Mouse (Mus musculus) cerebellum, adult 11 months (tissue): ENCODE measurements at regions not wholly inside any gene's neighbourhood (a gene's known extent, or its start where the extent isn't known, plus 50 kb on each side); places are given as distances from the start of the nearest gene placed in this dataset.

Experiments used
- DNase-seq: peaks from one replicate; pipeline ENCODE4 v3.0.0; 2022

DNA sequence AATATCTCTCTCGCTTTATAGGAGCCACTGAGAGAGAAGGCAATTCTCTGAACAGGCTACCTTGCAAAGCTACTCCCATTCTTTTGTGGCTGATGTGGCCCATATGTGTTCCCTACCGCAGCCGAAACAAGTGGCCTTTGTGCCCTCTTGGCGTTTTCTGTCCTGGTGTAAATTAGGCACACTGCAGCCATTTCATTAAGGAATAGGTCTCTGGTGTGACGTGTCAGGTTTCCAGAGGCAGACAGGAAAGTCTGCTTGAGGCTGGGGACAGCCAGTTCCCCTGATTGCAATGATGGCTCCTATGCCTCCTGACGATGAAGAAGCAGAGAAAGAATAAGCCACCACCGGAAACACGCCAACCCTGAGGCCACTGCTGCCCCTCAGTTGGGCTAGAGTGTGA is 59.3 kb upstream of the Bcor start:
- DNase-seq: no peak

DNA sequence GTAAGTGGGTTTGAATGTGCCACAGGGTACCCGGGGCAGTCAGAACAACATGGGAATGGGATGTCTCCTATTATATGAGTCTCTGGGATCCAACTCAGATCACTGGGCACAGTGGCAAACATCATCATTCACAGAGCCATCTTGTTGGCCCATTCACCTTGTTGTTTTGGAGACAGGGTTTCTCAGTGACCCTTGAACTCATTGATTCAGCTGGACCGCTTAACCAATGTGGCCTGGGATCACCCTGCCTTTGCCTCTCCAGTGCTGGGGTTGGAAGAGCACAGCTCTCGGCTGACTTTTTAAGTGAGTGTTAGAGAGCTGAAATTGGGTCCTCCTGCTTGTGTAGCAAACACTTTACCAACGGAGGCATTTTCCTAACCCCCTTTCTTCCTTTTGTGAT is 64.2 kb upstream of the Bcor start:
- no peak for DNase-seq

DNA sequence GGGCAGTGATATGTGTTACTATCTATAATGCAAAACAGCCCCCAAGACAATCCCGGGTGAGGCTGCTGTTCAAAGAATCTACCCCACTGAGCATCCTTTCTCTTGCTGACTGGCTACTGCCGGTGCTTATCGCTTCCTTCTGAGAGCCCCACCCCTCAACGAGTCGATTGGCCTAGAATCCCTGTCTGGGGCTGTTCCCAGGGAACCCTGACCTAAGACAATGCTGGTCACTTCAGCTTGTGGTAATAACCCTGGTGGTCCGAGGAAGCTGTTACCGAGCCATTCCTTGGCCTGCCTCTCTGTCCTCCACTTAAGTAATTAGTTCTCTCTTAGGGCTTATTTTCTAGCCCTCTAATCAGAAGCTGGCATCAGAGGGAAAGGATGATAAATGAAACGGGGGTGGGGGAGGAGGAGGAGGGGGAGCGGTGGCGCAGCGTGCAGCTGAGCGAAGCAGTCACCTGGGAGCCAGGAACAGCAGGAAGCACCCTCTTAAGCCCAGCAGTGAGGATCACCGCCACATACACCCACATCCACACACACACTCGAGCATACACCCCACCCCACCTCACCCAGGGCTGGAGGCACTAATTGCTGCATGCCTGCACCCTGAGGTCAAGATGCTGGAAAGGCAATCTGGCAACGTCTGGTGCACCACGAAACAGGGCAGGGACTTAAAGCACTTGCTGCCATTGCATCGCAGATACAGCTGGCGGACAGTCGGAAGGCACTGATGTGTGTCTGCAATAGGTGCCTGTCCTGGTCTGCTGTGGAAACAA is 65.1 kb upstream of the Bcor start:
- DNase-seq: no peak

DNA sequence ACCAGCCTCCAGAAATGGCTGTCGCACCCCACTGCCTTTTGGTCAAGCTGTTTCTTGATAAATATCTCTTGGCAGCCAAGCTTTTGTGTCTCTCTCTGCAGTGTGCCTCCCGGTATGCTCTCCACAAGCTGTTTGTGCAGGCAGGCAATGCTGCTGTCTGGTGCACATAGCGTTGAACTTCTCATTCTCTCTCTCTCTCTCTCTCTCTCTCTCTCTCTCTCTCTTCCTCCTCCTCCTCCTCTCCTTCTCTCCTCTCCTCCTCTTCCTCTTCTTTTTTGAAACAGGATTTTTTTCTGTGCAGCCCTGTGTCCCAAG is 65.7 kb upstream of the Bcor start:
- peak; percentile 3 for DNase-seq

DNA sequence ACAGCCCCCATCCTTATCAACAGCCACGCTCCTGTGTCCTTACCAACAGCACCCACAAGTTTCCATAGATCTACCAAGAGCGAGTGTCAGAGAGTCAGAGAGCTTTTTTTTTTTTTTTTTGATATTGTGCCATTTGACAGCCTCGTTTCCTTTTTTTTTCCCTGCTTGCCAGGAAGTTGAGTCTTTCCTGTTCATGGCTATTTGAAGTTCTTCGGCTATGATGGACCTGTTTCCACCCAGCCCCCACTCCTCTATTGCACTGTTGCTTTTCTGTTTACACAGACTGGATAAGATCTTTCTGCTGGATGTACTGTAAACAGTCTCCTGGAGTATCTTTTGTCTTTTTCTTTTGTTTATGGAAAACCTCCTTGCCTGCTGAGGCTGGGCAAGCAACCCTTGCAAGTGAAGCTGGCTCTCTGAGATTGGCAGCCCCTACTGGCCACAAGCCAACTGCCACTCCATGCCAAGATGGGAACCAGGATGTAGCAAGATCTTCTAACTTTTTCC is 80.4 kb upstream of the Bcor start:
- no peak for DNase-seq

DNA sequence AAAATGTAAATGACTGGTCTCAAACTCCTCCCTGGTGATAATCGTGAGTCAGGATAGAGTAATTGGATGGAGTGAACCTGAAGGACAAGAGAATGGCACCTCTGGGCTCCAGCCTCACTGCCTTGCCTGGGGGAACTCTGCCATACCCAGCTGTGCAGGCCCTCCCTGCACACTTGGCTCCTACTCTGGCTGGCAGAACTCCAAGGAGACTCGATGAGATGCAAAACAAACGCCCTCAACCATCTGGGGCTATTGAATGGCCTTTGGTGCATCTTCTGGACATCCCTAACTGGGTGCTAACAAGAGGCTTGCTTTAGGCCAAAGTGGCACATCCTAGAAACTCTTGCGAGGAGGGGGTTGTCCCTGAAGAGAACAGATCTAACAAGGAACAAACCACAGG is 81.6 kb upstream of the Bcor start:
- DNase-seq: no peak

DNA sequence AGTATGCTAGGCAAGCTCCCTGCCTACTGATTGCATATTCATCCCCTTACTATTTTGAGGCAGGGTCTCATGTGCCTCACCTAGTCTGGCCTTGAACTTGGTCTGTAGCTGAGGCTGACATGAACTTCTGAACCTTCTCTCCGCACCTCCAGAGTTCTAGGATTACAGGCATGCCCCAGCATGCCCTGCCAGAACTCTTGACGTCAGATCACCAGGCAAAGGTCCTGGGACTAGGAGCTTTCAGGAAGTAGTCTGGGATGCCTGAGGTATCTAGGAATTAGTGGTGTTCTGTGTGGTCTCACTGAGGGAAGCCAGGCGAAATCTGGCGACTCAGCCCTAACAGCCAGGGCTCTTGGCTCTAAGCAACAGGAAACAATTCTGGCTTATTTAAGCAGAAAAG is 88.9 kb upstream of the Bcor start:
- DNase-seq: no peak

DNA sequence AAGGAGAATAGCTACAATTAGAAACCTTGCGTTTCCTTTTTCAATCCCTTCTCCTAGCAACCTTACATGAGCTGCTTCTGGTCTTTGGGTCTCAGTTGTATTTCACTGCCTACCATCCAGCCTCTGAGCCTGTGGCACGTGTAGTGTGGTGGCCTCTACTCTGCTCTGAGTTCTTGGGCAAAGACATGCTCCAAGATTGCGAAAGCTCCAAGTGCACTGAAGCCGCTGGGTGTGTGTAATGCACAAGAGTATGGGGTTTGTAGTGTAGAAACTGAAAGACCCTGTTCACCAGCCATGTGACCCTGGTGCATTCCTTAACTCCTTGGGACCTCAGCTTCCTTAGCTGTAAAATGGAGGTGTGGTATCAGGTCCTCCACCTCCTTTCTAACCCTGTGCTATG is 89.8 kb upstream of the Bcor start:
- no peak for DNase-seq

DNA sequence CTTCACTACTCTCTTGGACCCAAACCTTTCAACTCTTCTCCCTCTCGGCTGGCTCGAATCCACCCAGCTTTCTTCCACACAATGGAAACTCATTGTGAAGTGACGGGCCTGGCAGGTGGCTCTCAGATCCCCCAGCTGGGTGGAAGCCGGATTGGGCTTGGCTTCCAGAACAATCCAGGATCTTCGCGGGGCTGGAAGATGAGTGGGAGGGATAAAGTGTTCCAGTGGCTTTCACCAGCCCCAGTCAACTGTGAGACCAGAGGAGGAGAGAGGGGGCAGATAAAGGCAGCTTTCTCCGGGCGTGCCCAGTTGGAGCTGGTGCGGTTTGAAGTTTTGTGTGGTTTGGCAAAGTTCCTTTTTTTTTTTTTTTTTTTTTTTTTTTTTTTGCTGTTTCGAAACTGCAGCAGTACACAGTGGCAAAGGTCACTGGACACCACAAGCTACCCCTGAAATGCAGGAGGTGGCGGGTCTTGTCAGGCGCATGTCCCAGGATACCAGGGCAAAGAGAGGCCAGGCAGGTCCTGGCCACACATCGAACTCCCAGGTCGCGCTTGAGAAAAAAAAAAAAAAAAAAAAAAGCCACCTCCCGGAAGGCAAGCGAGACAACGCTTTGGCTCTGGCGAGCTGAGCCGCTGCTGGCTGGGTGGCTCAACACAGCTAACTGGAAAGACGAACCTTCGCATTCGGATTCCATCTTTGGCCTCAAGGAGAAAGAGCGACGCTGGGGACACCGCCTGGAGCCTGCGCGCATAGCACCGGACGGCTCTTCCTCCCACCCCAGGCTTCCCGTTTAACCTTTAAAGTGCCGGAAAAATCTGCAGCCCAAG is 91.9 kb upstream of the Bcor start:
- peak; percentile 16 for DNase-seq

DNA sequence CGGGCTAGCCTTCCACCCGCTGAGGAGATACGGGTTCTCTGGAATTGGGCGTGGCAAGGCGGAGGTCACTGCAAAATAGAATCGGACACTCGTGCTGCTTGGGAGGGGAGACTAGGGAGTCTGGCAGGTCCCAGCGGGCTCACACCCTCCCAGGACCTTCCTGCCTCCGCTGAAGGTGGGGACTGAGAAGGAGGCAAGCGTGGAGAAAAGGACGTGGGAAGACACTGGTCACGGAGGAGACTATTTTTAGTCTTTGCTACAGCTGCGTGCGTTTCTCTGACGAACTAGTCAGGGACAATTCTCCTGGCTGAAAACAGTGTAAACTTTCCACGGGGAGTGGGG is 92.5 kb upstream of the Bcor start:
- DNase-seq: no peak

DNA sequence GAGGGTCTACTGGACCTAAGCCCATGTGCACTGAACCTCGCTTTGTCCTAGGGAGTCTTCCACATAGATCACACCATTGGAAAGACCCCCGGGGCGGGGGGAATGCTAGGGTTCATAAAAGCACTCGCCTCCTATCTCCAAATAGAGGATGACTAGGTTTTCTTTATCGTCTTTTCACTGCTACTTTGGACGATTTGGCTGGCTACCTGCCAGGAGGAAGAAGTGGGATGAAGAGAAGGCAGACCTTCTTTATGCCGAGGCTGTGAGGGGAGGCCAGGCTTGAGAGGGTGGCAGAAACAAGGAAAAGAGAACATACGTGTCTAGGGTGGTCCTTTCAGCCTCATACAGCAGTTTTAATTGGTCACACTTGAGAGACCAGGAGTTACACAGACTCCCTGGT is 96.6 kb upstream of the Bcor start:
- DNase-seq: no peak

DNA sequence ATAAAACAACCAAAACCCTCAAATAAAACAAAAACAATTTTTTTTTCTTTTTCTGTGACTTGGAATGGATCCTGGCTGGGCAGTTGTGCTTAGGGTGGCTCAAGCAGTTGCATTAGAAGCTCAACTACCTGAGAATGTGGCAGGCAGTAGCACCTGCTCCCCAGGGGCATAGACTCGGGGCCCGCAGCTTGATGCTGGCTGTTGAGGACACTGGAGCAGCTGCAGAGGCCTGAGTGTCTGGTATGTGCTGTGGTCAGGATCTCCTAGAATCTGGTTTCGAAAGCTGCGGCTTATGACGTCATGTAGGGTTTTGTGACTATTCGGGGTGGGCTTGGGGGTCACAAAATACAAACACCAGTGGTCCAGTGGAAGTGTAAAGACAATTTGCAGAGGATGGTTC is 103.7 kb upstream of the Bcor start:
- DNase-seq: no peak

DNA sequence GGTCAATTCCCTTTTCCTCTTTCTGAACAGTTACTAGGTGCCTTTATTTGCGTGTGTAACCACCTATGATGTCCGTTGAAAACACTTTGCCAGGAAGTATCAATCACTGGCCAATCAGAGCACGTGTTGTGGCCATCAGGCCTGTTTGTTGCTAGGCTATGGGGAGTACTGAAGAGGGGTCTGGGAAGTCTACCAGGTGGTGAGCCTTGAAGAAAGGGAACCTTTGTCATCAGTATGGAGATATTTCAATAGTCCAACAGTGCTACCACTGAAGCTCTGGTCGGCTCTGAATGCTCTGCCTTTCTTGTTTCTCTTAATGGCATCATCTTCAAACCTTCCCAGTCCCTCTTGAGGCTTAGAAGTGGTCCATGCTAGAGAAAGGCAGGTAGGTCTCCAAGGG is 124.6 kb upstream of the Bcor start:
- DNase-seq: no peak

DNA sequence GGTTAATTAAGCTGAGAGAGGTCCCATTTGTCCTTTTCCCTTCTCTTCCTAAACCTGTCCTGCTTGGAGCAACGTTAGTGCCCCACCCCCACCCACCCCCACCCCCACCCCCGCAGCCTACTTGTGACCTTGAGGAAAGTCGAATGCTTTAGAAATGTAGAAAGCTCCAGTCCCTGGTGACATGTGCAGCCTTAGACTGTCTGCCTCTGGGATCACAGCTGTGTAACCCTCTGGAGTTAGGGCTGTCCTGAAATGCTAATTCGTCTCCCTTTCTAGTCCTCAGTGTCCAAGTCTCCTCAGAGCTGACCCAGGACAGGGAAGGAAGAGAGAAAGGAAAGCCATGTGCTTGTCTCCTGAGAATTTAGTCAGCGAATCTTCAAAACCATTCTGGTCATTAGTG is 125.0 kb upstream of the Bcor start:
- DNase-seq: no peak

DNA sequence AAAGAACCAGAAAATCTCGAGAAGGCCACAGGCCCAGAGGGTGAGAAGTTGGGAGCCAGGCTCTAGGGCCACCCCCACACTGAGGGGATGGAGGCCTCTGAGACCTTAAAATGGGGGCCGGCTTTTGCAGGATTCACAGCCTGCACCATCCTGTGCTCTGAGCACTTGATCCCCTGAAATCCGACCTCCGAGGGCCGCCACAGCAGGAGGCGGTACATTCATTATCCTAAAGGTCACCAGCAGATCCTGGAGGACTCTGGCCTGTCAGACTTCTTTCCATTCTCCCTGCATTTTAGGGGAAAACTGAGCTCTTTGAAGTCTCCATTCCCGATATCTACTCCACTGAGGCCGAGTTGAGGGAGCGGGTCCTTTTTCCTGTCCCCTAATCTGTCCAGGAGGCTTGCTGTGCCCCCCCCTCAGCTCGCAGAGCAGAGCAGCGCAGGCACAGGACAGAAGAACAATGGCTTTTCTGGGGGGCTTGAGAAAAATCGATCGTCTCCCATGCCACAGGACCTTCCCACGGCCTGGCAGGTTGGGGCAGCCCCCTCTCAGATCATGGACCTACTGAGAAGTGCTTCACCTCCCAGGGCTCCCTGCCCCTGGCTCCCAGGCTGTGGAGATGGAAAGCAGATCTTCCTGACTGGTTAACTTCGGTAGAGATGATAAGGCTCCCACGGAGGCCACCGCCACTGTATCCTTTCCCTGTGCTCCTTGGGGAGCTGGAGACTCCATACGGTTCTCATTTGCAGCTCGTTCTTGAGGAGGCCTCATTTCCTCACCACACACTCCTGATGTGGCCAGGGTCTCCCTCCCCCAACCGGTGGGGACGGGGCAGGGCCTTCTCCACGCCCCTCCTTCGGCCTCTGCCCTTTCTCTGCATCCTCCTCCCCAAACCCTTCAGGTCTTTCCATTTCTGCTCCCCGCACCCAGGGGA is 126.1 kb upstream of the Bcor start:
- no peak for DNase-seq

DNA sequence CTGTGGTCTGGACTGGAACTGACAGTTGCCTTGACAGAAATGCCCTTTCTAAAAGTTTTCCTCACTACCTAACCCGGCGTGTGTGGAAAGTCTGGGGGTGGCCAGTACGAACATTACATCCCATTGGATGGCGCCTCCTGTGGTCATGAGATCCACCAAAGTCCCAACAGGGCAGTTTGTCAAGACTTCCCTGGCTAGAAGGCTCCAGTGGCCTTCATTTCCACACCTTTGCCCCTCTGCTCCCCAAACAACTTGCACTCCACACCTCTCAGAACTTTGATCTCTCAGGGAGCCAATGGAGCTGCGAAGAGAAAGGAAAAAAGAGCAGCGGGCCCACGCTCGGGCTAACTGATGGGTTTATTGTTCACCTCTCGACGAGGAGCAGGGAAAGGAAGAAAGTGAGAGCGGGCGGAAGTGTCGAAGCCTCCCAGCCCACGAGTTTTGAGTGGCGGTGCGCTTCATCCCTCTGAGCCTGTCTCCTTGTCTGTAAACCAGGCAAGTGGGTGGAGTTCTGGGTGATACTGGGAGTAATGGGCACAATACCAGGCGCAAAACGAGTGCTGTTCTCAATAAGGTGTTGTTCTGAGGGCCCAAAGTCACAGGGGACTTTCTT is 126.9 kb upstream of the Bcor start:
- DNase-seq: no peak

DNA sequence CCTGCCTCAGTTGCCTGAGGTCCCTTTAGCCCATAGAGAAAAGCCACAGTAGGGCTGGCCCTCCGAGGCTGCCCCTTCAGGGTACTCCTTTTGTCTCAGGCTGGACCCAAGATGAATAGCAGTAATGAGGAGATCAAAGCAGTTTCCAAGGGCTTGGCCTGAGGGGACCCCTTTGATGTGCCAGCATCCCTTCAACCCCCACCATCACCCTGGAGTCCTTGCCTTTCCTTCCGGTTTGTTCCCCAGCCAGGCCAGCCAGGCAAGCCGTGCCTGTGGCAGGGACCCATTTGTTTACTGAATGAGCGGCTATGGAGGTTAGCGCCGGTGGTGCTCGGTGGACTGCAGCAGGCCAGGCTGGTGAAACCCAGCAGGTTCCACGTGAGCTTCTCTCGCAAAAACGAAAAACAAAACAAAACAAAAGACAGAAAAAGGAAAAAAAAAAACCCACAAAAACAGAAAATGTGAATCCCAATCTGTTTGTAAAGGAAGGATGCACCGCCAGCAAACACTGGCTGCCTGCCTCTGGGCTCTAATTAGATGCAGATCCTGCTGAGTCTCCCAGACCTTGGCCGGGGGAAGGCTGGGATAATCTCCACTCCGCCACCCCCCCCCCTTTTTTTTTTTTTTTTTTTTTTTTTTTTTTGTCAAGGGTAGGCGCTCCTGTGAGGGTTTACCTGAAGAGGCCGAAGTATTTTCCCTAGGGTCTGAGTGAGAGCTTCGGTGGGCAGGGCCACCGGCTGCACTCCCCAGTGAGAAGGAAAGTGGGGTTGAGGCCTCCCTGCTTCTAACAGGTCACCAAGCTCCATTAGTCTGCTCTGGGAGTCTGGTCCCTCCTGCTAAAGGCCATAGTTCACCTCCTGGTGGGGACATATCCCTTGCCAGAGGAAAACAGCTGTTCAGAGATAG is 127.8 kb upstream of the Bcor start:
- no peak for DNase-seq

DNA sequence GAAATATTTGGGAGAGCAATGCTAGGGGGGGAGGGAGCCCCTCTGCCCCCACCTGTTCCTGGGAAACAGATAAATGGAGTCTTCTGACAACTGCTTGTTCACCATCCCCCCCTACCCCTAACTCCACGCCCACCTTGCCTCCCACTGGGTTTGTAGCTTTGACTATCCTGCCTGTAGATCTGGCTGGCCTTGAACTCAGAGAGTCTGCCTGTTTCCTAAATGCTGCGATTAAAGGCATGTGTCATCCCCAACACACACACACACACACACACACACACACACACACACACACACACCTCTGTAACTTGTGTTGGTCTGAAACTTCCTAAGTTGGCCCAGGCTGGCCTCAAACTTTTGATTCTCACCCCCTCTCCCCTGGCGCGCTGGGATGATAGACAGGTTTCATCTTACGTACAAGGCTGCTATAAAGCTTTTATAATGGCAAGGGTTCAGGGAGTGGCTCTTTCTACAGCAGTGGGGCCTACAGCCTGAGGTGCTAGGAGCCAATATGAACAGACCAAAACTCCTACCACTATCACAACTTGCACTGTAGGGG is 128.5 kb upstream of the Bcor start:
- no peak for DNase-seq

DNA sequence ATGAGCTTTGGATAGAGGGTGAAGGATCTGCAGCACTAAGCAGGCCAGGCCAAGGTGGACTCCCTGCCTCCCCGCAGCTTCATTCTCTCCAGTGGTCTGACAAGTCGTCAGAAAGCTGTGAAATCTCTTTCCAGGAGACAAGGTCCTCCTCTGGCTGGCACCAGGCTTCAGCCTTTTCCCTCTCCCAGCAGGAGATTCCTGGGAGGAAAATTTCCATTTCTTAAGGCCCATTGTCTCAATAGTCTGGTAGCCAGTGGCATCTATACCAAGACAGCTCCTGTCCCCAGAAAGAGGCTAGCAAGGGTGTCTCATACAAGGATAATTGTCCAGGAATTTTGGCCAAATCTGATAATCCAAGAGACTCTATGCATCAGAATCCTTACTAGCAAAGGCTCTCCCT is 133.0 kb upstream of the Bcor start:
- no peak for DNase-seq

DNA sequence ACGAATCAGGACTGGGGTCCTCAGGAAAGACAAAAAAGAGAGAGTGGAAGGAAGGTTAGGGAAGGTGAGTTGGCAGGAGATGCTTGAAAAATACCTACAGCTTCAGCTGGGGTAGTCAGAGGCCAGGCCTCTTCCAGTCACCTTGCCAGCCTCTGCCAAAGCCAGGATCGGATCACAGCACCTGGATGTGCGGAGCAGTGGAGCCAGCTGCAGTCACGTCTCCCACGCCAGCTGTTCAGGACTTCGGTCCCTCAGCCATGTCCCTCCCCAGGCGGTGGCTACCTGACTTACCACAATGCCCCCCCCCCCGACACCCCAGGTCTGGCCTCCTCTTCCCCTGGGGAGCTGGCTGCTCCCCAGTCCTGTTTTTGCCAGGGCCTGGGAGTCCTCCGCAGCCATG is 134.3 kb upstream of the Bcor start:
- DNase-seq: no peak

DNA sequence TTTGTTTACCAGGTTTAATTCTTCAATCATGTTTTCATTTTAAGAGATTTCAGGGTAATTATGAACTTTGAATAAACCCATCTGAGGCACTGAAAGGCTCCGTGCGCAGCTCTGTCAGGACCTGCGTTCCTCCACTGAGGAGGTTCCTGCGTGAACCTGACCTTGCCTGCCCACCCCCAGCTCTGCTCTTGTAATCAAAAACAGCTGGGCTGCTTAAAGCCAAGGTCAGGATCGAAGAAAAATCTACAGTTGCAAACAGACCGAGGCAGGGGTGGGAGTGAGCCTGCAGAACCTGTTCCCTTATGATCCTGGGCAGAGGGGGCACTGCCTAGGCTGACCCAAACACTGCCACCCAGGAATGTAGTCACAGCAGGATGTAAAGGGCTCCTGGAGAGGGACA is 134.8 kb upstream of the Bcor start:
- no peak for DNase-seq
